Mouse (Mus musculus) granulocyte monocyte progenitor cell, adult 5-6 weeks (primary cell): ENCODE measurements around the gene Kdm4b. TPM values are rescaled to one million over a fixed set of nuclear protein-coding genes. Genes with fewer than 3 reads are reported as not detected.
A peak's percentile ranks its signal among the peaks of the same experiment; 100 is the strongest.

Experiments
- ATAC-seq: replicated peaks from 2 replicates; pipeline ENCODE4 v1.8.0; 2016; ENCODE audit warnings: mild to moderate bottlenecking, moderate TSS enrichment, inconsistent platforms; ENCODE audit not compliant: poor library complexity, severe bottlenecking
- total RNA-seq, 2 experiments: library from RNA; stranded (forward) in 1 of 2; stranded (reverse) in 1 of 2; fragments of 200-712, 200-1000 nt in 1 of 2; fragments of >200 nt in 1 of 2; fragmentation: Nextera tagmentation in 1 of 2; gene quantifications; 2 replicates each; pipeline ENCODE4 v1.2.3; 2014 to 2017

Gene Kdm4b
- total RNA-seq, 2 experiments from 2014 or later = 5.7 to 7.7 TPM

- ATAC-seq = no peak
Observed at GRCm38 (mm10) chr17:56379281-56379834, 53.5 kb downstream of the Kdm4b start.

DNA sequence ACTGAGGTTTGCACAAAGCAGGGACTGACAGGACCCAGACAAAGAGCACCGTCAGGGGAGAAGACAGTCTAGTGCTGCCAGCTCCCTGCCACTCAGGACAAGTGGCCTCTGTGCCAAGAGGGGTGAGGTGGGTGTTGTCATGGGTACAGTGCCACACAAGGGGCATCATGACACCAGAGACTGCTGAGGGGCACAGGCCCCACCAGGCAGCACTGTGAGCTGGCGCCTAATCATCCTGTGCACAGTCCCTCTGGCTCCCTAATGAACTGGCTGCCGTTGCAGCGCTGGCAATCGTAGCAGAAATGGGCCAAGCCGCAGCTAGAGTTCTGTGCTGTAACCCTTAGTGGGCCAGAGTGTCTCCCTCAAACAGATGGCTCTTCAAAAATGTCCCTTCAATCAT is 54.4 kb downstream of the Kdm4b start:
- ATAC-seq = no peak

GRCm38 (mm10) chr17:56381183-56381582 is 55.3 kb downstream of the Kdm4b start:
- ATAC-seq = no peak

GRCm38 (mm10) chr17:56382997-56383396 is 57.1 kb downstream of the Kdm4b start:
- ATAC-seq = no peak

- no peak for ATAC-seq
Observed at GRCm38 (mm10) chr17:56384903-56385302, 59.0 kb downstream of the Kdm4b start.

DNA sequence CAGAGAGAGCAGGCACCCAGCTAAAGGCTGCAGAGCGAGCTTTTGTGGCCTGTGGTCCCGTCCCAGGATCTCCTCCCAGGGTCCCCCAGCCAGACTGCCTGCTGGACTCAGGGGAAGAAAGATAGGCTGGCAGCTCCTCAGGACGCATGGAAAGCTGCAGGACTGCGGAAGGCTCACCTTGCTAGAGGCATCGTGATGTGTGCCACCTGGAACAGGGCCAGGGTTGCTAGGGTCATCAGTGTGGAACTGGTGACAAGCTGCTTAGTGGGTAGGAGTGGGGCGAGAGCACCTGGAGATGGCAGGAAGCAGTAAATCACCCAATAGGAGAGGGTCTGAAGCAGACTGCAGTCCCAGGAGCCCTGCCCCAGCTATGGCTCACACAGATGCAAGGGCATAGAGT is 61.8 kb downstream of the Kdm4b start:
- no peak for ATAC-seq

DNA sequence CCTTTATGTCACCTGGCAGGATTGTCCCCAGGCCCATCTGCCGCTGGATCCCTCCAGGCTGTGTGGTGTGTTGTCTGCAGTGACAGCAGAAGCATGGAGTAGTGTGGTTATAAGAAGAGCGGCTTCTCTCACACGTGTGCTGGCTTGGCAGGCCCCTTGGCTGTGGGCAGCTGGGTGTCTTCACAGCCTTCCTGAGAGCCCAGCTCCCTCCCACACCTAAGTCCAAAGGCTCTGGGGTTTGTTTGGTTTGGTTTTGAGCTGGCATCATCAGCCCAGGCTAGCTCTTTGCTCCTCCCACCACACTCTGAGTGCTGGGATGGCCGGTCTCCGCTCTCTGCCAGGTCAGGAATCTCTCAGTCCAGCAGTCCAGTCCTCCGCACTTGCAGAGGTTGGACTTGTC is 67.4 kb downstream of the Kdm4b start:
- ATAC-seq = no peak

GRCm38 (mm10) chr17:56393889-56394288 is 68.0 kb downstream of the Kdm4b start:
- no peak for ATAC-seq

GRCm38 (mm10) chr17:56396051-56396450 is 70.2 kb downstream of the Kdm4b start:
- no peak for ATAC-seq

DNA sequence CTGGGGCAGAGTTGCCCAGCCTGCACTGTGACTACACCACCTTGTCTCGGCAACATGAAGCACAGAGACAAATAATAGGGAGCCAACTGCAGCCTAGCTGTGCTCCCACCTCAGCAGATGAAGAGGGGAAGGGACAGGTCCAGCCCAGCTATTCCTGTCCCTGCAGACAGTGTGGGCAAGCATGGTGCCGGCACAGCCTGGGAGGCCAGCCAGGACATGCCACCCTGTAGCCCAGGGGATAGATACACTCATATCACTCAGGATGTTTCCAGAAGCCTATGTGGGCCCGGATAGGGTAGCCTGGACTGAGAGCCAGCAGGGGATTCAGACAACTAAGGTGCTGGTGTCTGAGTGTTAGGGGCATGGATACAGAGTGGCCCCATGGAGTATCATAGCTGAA is 74.4 kb downstream of the Kdm4b start:
- no peak for ATAC-seq

- no peak for ATAC-seq
Observed at GRCm38 (mm10) chr17:56401051-56401521, 75.2 kb downstream of the Kdm4b start.

- ATAC-seq = peak; percentile 31
Observed at GRCm38 (mm10) chr17:56405341-56405740, 79.5 kb downstream of the Kdm4b start.

DNA sequence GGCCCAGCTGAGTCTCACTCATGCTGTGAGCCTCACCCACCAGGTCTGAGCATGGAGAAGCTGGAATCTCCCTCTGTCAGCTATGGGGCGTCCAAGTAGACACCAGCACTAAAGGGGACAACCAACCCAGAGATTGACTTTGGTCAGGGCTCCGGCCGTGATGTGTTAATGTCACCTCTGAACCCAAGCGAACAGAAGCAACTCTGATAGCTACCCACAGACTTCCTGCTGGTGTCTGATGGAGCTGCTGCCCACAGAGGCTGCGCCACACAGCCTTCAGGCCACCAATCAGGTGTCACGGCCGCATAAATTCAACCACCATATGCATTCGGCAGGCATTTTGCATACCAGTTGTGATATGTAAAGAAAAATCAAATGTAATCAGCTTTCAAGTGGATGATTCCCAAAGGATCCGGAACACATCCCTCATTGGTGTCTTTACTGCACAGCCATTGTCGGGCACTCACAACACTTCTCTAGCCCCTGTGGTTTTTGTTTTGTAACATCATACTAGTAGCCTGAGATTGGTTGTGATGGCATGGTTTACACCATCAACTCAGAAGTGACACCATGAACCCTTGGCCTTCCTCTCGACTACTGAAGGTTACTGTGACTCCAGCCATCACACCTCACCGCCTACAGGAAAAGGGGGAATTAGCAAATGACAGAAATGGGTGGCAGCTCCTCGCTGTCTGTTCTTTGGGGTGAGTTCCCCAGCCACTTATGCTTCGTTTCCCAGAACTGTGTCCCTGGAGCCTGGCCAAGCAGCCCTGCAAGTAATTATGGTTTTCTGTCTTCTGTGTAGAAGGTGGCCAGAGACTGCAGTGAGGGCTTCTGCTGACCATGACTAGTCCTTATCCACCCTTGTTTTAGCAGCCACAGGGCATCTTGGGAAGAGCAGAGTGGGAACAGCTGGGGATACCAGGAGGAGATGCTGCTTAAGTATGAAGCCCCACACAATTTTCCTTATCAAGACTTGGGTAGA is 80.3 kb downstream of the Kdm4b start:
- ATAC-seq = peak; percentile 61

GRCm38 (mm10) chr17:56406878-56407277 is 81.0 kb downstream of the Kdm4b start:
- ATAC-seq = no peak

DNA sequence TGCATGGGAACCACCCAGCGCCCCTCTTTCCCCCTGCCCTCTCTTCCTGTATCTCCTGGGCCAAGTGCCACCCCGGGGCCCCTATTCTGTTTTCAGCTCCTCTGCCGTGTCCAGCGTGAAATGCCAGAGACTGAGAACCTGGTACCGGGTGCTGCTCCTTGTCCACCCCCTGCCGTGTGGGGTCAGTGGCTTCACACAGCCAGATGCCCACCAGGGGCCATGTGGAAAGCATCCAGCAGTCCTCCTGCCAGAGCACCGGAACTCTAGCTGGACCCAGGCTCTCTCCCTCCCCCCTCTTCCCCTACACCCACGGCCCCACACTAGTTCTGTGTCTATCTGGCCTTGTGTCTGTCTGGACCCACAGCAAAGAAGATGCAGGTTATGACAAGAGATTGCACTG is 81.5 kb downstream of the Kdm4b start:
- no peak for ATAC-seq

DNA sequence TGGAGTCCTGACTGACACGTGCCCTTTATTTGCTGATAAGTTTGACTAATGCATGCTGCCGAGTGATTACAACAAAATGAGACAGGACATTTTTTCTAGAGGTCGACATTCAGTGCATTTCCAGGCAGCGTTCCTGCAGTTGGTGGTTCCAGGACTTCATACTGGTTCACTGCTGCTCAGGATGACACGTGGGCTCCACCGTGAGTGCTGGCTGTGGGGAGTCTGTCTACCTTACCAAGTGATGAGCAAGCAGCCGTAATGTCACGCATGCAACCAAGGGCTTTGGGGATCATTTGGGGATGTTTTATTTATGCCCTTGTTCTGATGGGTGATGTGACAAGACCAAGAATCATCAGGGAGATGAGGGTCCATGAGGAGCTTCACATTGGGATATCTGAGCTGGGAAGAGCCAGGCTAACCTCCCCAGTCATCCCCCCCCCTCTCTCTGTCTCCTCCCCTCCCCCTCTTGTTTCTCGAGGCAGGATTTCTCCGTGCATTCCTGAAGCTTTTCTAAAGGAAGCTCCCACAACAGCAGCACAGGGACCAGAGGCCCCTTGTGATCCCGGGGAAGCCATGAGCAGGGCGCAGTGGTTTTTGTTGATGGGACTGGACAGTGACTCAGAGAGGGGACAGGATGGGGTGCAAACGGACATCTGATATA is 83.2 kb downstream of the Kdm4b start:
- ATAC-seq = no peak

GRCm38 (mm10) chr17:56409759-56410158 is 83.9 kb downstream of the Kdm4b start:
- ATAC-seq = no peak

GRCm38 (mm10) chr17:56411437-56411836 is 85.6 kb downstream of the Kdm4b start:
- no peak for ATAC-seq

- ATAC-seq = no peak
Observed at GRCm38 (mm10) chr17:56413113-56413512, 87.3 kb downstream of the Kdm4b start.

GRCm38 (mm10) chr17:56414785-56415184 is 88.9 kb downstream of the Kdm4b start:
- peak; percentile 76 for ATAC-seq

GRCm38 (mm10) chr17:56418304-56418703 is 92.4 kb downstream of the Kdm4b start:
- no peak for ATAC-seq
